Comparison of ENCODE assay signal across 19 mouse cellular contexts in the genomic region with DNA sequence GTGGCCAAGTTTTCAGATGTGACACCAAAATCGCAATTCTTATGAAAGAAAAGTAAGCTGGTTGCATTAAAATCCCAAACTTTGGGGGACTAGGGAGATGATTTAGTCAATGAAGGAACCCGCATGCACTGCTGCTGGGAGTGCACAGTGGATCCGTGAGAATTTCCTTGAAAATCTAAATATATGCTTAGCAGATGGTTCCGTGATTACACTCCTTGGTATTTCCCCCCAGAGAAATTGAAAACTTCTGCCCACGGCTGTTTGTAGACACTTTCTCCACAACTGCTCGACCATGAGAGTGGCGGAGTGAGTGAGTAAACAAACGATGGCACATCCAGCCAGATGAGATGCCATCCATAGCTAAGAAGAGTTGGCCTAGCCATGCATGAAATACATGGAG.
"Had no signal": no experiment of that assay in that cellular context is flagged by ENCODE, and none has a peak within 500 bp of the region (broad histone marks: within the 10 kb centered on the region; RNA-seq: fewer than 3 reads in every experiment).

No protein-coding gene starts in this region.

- H3K36me3 ChIP-seq: limb, embryonic 12.5 days; limb, embryonic 15.5 days; midbrain, embryonic 10.5 days; midbrain, embryonic 13.5 days had no signal

- H3K9ac ChIP-seq: limb, embryonic 12.5 days; limb, embryonic 15.5 days; liver, embryonic 14.5 days; liver, postnatal 0 days; lung, embryonic 14.5 days; midbrain, embryonic 13.5 days had no signal

- H3K27me3 ChIP-seq: limb, embryonic 15.5 days; midbrain, embryonic 13.5 days had no signal

- H3K27ac ChIP-seq: liver, embryonic 14.5 days; midbrain, embryonic 10.5 days; midbrain, embryonic 13.5 days had no signal

- DNase-seq: kidney, postnatal 4 days; left cerebral cortex, postnatal 4 days; liver, postnatal 0 days; lung, embryonic 14.5 days; lung, postnatal 36 days; retina, postnatal 1 day; right cerebral cortex, postnatal 25 days; spleen, adult 18-20 months; thymus, adult 2 months; thymus, postnatal 14 days had no signal

- H3K4me2 ChIP-seq: limb, embryonic 15.5 days; liver, embryonic 11.5 days; lung, embryonic 14.5 days; midbrain, embryonic 13.5 days had no signal

- H3K4me3 ChIP-seq: limb, embryonic 12.5 days; limb, embryonic 15.5 days; megakaryocyte, embryonic 14.5 days; midbrain, embryonic 10.5 days; midbrain, embryonic 13.5 days; myocyte had no signal

- H3K9me3 ChIP-seq: limb, embryonic 12.5 days; limb, embryonic 15.5 days; megakaryocyte, embryonic 14.5 days; midbrain, embryonic 10.5 days; midbrain, embryonic 13.5 days had no signal

- ATAC-seq: midbrain, embryonic 16.5 days had no signal
